Mouse (Mus musculus): ENCODE measurements at regions not wholly inside any gene's neighbourhood (a gene's known extent, or its start where the extent isn't known, plus 50 kb on each side); places are given as distances from the start of the nearest gene placed in this dataset.
"Not testable (repeated sequence)": the region's sequence is repeated elsewhere in the genome, so short reads cannot be mapped to it uniquely, and the experiment has no call there.

DNA sequence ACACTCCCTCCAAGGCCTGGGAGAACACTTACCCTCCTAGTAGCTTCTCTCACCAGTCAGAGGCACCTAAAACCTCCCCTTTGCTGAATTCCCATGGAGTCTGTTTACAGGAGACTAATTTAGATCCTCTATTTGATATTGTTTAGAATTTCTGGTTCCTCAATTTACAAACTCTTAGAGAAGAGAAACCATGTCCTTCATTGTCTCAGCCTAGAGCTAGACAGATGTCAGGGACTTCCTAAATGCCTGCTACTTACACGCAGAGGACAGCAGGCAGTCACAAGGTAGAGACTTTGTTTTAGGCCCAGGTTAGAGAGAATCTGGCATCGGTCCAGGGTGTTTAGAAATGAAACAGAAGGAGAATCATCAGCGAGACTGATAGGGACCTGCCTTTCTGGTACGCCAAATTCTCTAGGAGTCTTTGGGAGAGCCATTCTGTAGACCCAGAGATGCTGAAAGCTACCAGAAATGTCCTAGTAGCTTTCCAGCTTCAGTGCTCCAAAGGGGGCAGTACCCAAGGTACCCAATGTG is 238.3 kb upstream of the Jarid2 start:
- DNase-seq (ENCODE audit: low spot score in 2 of 2) = no peak

DNA sequence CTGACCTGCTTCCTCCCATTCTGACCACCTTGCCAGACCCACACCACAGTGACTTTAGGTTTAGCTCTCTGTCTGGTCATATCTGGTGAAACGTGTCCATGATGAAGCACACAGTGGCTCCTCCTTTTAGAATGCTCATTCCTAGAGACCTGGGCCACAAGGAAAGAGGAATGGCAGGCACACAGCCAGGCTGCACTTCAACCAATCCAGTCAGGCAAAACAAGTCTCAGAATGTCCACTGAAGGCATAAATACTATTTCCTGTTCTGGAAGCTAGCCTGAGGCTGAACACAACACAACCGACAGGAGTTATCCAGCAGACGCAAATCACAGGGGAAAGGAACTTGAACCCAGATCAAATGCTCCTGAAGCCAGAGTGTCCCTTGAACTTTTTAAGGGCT is 235.4 kb upstream of the Jarid2 start:
- no peak for DNase-seq (ENCODE audit: low spot score in 2 of 2)

DNA sequence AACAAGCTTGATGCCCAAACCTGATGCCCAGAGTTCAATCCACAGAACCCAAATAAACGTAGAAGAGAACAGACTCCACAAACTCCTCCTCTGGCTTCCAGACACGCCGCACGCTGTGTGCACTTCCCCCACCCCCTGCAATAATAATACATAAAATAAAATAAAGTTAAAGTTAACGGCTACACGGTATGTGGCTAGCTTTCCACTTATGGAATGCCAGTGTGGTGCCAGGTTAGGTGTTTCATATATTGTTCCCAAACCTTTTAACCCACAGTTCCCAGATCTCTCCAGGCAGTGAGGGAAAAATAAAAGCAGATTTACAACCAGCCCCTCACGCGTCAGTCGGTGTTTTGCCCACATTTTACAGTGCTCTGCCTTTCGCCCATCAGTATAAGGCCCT is 233.8 kb upstream of the Jarid2 start:
- DNase-seq (ENCODE audit: low spot score in 2 of 2) = no peak

DNA sequence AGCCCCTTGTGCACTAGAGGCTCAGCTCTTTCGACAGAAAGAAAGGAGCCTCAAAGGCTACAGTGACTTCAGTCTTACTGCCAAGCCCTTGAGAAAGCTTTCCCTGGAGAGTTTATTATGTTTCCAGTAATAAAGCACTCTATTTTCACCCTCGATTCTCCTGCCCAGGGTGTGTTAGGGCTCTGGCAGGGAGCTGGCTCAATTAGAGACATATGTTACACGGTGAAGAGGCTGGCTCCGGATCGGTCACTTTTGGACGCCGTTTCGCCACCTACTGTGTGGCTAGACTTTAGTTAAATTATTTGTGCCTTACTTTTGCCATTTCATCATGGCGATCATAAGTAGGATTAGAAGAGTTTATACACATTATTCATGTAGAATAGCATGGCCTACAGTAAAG is 232.7 kb upstream of the Jarid2 start:
- no peak for DNase-seq (ENCODE audit: low spot score in 2 of 2)

DNA sequence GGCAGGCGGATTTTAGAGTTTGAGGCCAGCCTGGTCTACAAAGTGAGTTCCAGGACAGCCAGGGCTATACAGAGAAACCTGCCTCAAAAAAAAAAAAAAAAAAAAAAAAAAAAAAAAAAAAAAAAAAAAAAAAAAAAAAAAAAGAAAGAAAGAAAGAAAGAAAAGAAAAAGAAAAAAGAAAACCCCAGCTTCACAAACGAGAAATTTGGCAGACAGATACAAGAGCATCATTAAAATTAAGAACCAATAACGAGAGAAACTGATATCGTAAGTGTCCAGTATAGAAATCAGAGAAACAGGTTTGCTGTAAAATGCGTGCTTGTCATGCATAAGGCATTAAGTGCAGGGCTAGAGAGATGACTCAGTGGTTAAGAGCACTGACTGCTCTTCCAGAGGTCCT is 228.4 kb upstream of the Jarid2 start:
- DNase-seq (ENCODE audit: low spot score in 2 of 2) = not testable (repeated sequence)

DNA sequence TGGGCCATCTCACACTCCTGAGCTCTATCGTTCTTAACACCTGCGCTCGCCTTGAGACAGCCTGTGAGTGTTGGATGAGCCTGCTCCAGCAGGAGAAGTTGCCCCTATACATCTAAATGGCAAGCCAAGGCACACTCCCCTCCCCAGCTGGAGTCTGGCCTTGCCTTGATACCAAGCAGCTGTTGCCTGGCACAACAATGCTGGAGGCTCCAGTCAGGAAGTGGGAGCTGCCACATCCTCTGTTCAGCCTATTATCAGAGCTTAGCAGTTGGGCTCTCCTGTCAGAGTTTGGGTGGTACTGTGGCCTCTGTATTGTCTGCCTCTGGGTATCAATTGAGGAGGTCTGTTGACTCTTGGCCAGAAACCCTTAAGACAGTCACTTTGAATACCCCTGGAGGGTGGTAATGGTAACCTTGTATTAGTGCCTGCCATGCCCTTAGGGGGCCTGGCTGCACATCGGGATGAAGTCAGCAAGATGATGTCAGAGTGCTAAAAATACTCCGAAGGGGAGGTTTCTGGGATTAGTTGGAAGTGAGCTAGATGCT is 227.4 kb upstream of the Jarid2 start:
- DNase-seq (ENCODE audit: low spot score in 2 of 2) = peak in 1 of 2 experiments; percentile 24

DNA sequence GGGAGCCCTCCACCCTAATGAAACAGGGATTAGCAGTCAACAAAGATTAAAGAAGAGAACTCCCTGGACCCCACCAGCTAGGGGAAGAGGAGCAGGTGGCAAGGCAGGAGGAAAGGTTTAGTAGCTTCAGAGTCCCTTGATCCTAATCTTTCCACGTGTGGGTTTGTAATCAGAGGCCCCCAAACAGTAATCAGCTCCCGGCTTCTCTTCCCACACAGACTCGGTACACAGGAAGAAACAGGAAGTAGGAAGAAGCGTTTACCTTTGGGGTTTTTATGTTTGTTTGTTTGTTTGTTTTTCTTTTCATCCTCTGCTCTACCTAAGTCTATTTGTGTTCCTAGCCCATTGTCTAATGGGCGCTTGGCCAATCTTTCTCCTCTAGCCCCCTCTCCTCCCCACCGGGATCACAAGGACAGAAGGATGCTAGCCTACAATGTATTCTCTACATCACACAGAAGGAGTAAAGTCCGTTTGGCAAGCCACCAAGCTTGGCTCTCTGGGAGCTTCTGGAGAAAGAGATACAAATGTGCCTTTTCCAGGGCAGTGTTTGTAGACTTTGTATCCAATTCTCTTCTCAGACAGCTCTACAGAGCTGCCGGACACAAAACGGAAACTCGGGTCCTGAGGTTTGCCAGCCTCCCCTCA is 226.5 kb upstream of the Jarid2 start:
- DNase-seq (ENCODE audit: low spot score in 2 of 2) = peak in 1 of 2 experiments; percentile 21

DNA sequence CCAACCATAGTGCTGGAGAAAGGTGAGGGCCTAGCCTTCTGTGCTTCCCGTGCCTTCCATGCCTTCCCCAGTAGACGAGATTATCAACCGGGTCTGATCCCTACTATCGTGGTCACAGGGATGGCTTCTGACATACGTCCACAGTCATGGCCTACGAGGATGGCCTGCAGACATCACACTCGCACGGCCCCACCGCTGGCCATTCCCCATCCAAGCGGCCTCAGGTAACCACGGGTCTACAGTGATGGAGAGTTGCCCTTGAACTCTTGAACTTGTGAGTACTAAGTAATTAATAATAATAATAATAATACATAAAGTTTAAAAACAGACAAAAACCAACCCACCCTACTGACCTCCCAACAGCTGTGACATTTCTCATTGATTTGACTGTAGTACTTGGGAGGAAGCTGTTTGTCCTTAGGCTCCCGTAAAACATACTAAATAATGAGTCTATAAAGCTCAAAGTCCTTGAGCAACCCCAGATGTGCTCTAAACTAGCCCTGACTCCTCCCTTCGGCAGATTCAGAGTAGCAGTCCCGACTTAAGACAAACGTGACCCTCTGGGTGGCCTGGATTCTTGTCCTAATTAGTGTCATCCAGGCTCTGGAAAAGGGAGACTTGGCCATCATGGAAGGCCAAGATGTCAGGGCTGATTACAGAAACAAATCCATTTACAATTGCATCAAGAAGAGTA is 225.9 kb upstream of the Jarid2 start:
- DNase-seq (ENCODE audit: low spot score in 2 of 2) = no peak

DNA sequence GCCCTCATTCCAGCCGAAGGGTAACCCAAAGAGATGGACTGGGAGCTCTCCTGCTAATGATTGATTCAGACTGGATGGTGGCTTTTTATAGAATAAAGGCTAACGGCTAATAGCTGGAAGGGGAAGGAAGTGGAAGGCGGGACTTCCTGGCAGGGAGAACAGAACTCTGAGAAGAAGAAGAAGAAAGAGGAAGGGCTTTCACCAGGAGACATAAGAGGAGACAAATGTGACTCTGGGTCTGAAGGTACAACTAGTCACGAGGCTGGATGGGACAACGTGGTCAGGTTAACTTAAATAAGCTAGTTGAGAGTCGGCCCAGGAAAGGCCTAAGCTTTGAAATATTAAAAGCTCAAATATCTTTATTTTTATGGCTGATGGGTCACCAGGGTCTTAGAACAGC is 224.8 kb upstream of the Jarid2 start:
- DNase-seq (ENCODE audit: low spot score in 2 of 2) = no peak

DNA sequence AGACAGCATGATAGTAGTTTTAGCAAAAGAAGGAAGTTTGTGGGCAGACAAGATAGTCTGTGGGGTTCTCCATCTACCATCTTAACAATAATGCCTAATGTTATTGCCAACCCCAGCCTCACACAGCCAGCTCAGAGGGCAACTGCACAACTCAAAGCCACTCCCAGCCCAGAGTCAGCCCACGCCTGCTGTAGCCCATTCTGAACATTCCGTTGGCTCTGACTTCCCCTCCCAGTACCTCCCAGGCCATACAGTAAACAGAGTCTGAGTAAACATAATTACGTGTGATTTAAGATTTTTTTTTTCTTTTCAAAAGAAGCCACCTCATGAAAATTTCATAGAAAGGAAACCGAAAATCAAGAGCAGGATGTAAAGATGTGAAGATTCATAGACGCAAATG is 222.3 kb upstream of the Jarid2 start:
- no peak for DNase-seq (ENCODE audit: low spot score in 2 of 2)

DNA sequence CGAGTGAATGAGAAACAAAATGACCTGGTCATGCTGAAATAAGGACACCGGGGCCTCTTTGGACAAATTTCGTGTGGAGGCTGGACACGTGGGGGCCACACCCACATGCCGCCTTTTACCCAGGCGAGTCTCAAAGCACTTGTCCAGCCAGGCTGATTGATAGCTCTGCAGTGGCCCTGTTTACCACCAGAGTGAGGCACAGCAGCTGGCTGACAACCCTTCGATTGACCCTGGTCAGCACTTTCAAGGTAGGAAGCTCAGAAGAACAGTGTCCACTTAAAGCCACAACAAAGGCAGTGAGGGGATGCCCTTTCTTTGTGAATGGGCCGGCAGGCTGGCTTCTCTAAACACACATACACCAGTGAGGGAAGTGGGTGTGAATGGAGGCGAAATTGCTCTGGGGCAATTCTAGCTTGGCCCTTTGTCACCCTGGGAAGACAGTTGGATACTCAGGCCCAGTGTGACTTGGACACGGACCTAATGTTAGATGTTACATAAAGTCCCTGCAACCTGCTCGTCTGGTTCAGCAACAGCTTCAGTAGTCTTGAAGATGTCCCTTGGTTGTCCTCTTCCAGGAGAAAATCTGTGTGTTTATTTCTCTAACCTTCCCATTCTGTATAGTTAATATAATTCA is 219.6 kb upstream of the Jarid2 start:
- DNase-seq (ENCODE audit: low spot score in 2 of 2) = no peak

DNA sequence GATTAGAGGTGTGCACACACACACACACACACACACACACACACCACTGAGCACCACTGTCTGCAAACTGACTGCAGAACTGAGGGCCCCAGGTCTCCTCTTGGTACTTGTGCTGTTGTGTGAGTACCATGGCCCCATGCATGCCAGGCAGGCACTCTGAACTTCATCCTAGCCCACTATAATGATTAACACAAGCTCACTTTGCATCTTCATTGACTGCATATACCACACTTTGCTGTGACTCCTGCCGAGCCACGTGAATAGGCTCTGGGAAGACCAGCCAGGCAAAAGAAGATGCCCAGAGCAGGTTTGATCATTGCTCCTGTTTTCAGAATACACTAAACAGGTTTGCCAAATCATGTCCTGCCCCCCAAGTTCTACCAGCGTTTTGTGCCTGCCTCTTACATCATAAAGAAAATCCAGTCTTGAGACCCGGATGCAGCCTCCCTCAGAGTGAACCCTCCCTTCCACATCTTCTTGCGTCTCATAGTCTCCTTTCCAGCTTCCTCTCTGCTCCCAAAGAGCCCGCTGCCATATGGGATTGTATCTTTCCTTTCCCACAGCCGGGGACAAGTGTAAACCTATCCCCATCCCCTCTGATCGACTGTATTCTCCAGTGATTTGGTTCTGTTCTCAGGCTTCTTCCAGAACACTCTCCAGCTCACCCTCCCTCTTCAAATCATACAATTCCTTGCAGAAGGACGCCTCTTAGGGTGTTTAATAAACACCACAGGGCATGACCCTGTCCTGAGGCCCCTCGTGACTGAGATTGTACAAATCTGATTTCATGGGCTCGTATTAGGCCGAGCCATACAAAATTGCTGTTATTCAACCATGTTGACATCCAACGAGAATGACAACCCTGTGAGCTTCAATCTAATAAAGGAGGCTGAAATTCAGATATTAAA is 215.6 kb upstream of the Jarid2 start:
- no peak for DNase-seq (ENCODE audit: low spot score in 2 of 2)

DNA sequence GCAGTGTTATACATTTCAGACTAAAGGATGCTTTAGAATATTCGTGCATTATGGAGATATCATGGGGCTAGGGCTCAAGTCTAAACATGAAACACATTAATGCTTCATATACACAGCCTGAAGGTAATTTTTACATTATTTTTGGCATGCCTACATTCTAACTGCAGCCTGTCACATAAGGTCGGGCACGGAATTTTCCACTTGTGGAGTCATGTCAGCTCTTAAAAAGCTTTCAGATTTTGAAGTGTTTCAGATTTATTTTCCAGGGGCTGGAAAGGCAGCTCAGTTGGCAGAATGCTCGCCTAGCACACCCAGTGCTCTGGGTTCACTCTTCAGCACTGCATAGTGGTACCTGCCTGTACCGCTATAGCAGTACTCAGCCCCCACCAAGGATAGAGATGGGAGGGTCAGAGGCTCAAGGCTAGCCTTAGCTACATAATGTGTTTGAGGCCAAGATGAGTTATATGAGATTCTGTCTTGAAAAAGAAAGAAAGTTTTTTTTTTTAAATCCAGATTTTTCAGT is 214.6 kb upstream of the Jarid2 start:
- DNase-seq (ENCODE audit: low spot score in 2 of 2) = no peak

DNA sequence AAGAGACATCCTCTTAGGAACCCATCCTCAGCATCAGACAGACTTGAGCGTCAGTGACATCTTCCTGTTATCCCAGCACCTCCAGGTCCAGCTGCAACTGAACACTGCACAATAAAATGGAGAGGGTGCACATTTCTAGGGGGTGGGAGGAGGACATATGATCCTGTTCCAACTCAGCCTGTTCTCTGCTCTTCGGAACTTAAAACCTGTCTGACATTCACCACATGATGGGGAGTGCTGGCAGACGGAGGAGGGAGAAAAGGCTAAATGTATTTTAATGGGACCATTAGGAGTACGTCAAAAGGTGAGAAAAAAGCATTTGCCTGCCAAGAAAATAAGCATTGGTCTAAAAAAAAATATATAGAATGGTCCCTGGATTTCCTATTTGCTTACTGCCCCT is 212.4 kb upstream of the Jarid2 start:
- no peak for DNase-seq (ENCODE audit: low spot score in 2 of 2)

DNA sequence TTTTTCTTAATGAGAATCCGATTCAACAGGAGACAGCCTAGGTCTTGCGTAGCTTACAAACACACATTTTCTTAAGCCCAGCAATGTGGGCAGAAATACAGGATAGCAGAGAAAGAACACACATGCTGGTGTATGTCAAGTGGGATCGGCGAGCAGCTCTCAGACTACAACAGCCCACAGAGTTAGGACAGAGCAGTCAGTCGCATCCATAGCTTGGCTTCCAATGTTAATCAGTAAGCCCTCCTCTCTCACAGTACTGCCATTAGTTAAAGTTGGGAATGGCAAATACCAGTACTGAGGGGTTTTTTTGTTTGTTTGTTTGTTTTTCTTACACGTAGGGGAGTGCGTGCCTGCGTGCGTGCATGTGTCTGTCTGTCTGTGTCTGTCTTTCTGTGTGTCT is 212.0 kb upstream of the Jarid2 start:
- no peak for DNase-seq (ENCODE audit: low spot score in 2 of 2)

DNA sequence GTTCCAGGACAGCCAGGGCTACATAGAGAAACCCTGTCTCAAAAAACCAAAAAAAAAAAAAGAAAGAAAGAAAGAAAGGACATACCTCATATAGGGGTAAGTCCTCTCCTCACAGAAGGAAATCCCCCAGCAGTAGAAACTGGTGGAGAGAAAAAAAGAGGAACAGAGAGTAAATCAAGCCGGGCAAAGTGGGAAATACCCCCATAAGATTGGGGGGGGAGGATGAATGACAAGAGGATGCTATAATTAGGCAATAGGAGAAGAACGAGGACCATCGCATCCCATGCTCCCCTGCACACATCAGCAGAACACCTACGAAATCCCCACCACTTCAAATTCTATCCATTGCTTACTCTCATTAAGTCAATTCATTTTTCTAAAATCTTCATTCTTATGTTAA is 211.1 kb upstream of the Jarid2 start:
- no peak for DNase-seq (ENCODE audit: low spot score in 2 of 2)

DNA sequence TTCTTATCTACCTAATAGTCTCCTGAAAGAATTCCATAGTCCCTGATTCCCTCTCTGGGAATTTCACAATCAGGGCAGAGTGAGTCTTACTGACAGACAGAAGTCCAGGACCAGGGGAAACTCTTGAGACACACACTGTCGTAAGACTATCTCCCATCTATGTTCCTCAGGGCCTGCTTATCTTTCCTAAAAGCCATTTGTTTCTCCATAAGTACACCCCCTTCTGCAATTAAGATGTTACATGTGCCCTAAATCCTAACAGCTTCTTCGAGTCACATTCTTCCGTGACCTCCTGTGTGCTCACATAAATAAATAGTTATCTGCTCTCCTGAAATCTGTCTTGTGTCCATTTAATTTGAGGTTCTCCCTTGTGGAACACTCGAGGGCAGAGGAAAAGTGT is 205.8 kb upstream of the Jarid2 start:
- DNase-seq (ENCODE audit: low spot score in 2 of 2) = no peak

DNA sequence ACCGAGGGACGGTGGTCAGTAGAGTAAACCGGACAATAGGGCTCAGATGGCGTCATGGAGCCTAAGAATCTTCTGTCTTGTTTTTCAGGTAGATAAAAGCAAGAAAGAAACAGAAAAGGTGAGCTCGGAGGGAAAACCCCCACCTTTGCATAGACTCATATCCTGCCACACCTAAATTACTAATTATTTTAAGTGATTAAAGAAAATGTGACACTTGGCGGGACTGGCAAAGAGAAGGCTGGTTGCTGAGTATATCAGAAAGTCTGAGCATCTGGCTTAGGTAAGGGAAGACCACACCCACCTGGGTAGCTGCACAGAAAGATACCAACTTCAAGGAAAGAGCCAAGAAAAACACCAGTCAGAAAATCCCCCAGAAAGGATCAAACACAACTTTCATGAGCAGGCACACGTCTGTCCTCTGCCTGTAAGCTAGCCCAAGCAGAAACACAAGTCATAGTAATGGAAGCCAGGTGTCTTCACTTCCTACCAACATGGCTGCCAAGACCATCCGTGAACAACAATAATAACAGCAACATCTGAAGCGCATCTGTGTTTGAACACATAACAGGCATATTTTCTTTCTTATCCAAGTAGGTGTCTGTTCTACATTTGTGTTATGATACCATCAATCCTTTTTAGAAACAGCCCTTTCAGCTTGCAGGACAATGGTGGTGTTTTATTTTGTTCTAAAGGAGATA is 198.3 kb upstream of the Jarid2 start:
- no peak for DNase-seq (ENCODE audit: low spot score in 2 of 2)

DNA sequence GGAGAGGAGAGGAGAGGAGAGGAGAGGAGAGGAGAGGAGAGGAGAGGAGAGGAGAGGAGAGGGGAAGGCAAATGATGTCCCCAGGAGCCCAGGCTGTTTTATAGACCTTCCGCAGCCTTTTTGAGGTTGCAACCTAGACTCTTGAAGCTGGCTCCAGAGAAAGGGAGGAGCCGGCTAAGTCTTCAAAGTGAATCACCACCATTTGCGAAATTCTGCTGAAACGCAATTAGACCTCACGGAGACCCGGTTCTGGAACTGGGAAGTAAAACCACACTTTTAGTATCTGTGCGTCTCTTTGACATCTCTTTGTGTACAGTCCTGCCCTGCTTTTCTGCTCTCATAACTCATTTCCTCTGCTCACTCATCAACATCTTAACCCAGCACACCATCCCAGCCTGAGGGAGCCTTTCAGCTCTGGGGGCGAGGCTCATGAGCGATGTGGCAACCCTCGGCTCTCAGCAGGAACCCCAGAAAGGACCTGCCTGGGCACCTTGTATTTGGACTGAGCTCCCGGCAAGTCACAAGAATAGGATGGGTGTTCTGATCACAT is 196.6 kb upstream of the Jarid2 start:
- no peak for DNase-seq (ENCODE audit: low spot score in 2 of 2)

DNA sequence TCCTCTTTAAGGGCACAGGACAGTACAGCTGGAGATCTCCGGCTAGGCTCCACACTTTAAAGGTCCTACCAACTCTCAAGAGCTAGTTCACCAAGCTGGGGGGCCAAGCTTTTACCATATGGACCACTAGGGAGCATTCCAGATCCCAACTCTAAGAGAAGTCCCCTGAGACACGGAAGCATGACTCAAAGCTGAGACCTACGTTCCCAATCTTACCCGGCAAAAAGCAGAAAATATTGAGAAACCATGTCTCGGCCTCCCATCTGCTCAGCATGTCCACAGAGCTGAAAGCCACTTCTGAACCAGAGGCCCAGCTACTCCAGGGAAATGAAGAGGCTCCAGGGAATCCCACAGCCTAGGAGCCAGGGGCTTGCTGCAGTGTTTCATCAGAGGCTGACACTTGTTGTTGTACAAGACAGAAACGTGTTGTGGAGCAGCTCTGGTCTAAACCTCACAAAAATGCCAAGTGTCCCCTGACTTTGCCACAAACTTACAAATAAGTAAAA is 194.6 kb upstream of the Jarid2 start:
- no peak for DNase-seq (ENCODE audit: low spot score in 2 of 2)

All from layer of hippocampus, postnatal 10 days (tissue).